Mouse (Mus musculus): ENCODE data around the gene Akap8. TPM values are rescaled to one million over a fixed set of nuclear protein-coding genes. Genes with fewer than 3 reads are reported as not detected.

Gene Akap8
- total RNA-seq, 2 experiments from 2014 or later = 75.3 to 84.7 TPM

DNA sequence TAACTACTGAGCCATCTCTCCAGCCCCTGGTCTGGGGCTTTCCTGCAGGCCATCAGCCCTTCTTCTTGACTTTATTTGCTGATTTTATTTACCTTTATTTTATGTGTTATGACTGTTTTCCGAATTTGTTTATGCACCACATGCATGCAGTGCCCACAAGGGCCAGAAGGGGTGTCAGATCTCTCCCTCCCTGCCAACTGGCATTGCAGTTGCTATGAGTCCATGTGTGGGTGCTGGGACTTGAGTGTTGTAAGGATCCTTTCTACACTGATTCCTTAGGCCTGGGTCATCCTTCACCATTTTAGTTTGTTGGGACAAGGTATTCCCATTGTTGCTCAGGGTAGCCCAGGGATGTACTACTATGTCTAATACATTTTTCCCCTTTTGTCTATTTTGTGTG is 22.9 kb downstream of the Akap8 start:
- intact Hi-C loops (cut with DNase I) = no loop called here
- DNase-seq (ENCODE audit: low spot score in 2 of 2) = no peak

DNA sequence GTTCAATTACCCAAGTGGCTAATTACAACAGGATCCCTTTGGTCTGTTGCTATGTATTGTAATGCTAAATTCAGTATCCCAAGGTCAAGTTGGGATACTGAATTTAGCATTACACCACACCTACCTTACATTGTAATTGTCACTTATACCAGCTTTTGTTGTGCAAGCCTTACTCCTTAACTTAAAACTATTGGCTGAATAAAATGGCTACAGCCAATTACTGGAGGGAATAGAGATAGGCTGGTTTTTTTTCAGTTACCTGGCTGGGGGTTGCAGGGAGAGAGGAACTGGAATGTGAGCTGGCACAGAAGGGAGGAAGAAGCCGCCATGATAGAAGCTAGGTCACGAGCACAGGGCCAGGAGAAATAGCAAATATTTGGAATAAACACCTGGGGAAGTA is 25.1 kb downstream of the Akap8 start:
- no peak for DNase-seq (ENCODE audit: low spot score in 2 of 2)
- intact Hi-C loops (cut with DNase I) = no loop called here

DNA sequence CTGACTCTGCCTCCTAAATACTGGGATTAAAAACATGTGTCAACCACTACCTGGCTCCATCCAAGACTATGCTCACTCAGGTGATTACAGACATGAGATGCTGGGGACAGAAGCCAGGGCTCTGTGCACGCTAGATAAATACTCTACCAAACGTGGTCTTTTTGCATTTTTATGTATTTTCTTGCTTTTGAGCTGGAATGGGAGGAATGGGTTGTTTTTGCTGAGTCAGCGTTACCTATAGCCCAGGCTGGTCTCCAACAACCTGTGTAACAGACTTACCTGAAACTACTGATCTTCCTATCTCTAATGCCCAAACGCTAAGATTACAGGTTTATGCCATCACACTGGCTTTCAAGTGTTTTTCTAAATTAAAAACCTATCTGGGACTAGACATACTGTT is 25.9 kb downstream of the Akap8 start:
- no peak for DNase-seq (ENCODE audit: low spot score in 2 of 2)
- intact Hi-C loops (cut with DNase I) = no loop called here

DNA sequence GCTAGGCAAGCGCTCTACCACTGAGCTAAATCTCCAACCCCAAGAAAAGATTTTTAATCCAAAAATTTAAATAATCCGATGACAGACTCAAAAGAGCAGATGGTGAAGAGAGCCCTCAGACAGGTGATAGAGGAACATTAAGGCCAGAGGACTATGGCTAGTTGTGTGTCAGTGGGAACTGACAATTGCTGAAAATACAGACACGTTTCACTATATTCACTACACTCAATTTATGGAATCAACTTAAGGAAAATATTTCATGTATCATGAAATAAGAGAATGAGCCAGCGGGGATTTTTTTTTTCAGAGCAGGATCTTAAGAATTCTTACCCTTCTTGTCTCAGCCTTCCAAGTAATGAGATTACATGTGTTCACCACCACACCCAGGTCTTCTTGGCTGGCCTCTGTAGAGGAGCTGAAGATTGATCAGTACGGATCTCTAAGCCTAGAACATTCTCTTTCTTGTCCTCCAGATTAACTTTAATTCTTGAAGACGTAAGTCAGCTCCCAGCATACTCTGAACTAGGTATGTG is 35.8 kb downstream of the Akap8 start:
- intact Hi-C loops (cut with DNase I) = loop anchor here (10.0 kb wide), 2 partner anchors 140 to 250 kb away; partner anchors contain the start of genes Hsf2bp and Rrp1b
- no peak for DNase-seq (ENCODE audit: low spot score in 2 of 2)

DNA sequence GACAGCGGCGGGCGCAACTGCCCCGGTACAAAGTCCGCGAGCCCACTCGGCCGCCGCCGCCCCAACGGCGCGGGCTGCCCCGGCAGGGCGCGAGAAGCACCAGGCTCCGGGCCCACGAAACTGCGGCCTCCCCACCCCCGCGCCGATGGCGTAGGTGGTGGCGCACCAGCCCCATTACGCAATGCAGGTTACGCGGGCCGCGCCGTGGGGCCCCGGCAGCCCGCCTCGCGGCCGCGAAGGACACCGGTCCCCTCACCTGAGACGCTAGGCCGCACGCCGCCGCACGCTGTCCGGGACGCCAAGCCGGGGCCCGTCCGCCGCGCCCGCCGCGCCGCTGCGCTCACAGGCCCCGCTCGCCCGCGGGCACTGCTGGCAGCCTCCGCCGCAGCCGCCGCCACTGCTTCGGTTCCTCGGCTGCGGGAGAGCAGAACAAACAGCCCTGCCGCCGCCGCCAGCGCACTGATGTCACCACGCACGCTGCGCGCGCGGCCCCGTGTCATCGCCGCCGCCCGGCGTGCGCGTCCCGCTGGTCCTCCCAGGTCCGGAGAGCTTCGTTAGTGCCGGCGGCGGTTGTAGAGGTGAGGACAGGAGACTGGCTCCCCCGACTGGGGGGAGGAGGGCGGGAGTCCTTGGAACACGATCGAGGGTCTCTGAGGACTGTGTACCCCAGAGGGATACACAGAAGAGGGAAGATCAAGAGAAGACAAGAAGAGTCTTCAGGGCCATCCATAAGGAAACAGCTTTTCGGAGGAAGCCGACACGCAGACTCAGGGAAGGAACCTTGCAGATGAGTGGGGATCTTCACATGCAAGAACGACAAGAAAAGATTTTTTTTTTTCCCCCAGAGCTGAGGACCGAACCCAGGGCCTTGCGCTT is 36.5 kb downstream of the Akap8 start, which contains the start of gene Brd4:
Gene Brd4 (minus strand): TSS at position 461 of the 876 bp plus-strand sequence.
- intact Hi-C loops (cut with DNase I) = loop anchor here (5.0 to 10.0 kb wide), 3 partner anchors 47 to 250 kb away; partner anchors contain the start of genes Hsf2bp and Rrp1b
- DNase-seq (ENCODE audit: low spot score in 2 of 2) = peak; percentile 91 to 92

DNA sequence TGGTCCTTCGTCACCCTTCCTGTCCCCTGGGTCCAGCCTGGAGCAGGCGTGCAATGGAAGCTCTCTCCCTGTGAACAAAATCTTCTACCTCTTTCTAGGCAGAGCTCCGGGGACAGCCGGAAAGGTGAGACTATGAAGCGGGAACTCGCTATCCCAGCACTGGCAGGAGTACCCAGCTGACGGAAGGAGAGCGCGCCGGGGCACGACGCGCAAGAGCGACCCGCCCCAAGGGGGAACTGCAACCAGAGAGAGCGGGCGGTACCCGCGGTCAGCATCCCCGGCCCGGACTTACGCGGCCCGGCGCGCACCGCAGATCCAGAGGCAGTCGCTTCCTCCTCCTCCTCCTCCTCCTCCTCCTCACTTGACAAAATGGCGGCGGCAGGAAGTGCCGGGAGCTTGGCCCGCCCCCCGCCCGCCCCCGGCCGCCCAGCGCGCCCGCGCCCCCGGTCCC is 37.2 kb downstream of the Akap8 start:
- DNase-seq (ENCODE audit: low spot score in 2 of 2) = peak; percentile 30 to 47
- intact Hi-C loops (cut with DNase I) = loop anchor here (5.0 to 10.0 kb wide), 3 partner anchors 46 to 249 kb away; partner anchors contain the start of genes Hsf2bp and Rrp1b

DNA sequence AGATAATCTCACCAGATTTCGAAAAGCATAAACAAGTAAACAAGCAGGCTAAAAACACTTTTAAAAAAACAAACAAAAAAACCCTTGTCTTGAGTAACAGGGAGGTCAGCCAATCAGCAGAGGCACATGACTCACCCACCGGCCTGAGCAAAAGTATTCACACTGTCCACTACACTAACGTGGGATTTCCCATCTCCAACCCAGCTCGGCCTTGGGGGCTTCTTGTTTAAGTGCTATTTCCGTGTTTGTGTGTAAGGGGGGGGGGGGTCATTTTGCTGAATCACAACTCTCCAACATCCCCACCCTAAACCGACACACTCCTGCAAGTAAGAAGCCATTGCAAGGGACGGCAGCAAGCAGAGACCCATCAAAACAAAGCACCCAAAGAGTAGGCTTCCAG is 37.7 kb downstream of the Akap8 start:
- peak in 1 of 2 experiments; percentile 26 for DNase-seq (ENCODE audit: low spot score in 2 of 2)
- intact Hi-C loops (cut with DNase I) = loop anchor here (5.0 to 10.0 kb wide), 3 partner anchors 46 to 249 kb away; partner anchors contain the start of genes Hsf2bp and Rrp1b

DNA sequence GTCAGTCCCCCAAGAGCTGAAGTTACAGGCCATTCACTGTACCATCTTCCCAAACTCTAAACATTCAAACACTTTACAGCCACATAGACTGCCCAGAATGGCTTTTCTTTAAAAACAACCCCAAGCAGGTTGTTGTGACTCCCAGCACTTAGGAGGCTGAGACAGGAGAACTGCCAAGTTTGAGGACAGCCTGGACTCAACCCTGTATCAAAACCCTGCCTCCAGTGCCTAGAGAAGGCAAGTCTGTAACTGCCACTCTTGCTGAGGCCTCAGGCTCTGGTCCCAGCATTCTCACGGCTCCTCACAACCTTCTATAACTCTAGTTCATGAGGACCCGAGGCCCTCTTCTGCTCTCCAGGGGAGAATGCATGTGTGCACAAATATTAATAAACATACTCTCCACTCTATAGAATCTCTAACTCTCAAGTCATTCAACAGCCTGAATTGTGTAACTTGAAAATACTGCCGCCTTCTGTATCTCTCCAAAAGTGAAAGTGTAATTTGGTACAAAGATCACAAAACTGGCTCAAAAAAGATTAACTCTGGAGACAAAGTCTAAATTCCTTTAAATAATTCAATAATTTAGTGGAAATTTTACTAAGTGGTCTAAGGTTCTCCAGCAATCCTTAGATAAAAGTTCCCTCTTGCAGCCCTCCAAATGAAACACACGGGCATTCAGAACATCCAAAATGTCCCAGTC is 39.3 kb downstream of the Akap8 start:
- intact Hi-C loops (cut with DNase I) = loop anchor here (5.0 to 10.0 kb wide), 3 partner anchors 44 to 247 kb away; partner anchors contain the start of genes Hsf2bp and Rrp1b
- no peak for DNase-seq (ENCODE audit: low spot score in 2 of 2)

DNA sequence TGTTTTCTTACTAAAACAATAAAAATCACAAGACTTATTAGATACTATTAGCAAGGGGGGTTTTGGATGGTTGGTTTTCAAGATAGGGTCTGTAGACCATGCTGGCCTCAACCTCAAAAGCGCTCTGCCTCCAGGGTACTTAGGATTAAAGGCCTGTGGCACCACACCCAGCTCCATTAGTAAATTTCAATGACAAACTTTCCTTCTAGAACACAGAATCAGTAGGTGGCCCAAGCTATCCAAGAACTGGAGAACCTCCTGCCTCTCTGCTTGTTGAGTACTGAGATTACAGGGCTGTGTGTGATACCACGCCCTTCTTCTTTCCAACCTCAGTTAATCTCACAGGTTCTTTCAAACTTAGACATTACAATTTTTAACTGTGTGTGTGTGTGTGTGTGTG is 39.9 kb downstream of the Akap8 start:
- no peak for DNase-seq (ENCODE audit: low spot score in 2 of 2)
- intact Hi-C loops (cut with DNase I) = loop anchor here (5.0 to 10.0 kb wide), 3 partner anchors 44 to 246 kb away; partner anchors contain the start of genes Hsf2bp and Rrp1b

DNA sequence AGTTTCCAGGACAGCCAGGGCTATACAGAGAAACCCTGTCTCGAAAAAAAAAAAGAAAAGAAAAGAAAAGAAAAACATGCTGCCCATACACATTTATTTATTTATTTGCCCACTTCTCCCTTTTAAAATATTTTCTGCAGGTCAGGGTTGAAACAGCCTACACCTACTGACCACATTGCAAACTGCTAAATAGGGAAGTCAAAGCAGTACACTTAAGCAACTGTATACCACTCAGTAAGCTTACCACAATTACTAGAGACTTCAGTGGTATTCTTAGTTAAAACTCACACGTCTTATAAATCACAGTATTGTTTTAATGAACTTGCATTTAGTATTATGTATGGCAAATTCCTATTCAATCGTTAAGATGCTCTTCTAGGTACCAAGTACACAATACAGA is 40.5 kb downstream of the Akap8 start:
- DNase-seq (ENCODE audit: low spot score in 2 of 2) = no peak
- intact Hi-C loops (cut with DNase I) = loop anchor here (5.0 to 10.0 kb wide), 3 partner anchors 43 to 246 kb away; partner anchors contain the start of genes Hsf2bp and Rrp1b

DNA sequence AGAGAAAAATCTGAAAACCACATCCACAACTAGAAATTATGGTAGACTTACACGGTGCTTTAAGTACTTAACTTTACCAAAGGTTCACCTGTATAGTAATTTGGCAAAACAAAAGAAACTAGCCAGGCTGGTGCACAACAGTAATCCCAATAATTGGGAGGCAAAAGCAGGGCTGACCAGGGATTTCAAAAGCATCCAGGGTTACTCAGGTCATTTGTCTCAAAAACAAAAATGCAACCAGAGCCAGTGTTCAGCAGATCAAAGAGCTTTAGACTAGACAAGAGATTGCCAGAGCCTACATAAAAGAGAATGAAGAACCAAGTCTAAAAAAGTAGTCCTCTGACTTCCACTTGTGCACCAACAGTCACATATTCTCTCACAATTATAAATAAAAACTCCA is 43.8 kb downstream of the Akap8 start:
- no peak for DNase-seq (ENCODE audit: low spot score in 2 of 2)

DNA sequence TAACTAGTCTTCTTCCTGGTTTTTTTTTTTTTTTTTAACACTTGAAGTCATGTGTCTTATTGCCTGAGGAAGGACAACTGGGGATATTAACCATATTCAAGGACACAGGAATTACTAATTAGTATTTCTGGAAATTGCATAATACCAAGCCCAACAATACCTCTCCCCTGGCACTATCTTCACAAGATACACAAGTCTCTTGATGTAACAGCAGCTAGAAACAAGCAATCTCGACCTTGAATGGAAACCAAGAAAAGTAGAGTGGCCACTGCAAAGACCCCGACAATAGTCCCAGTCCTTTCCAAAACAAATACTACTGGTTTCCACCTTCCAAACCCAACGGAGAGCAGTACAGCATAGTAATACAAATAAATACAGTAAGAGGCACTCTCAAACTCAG is 45.5 kb downstream of the Akap8 start:
- intact Hi-C loops (cut with DNase I) = no loop called here
- DNase-seq (ENCODE audit: low spot score in 2 of 2) = no peak

More for the DNA sequence above, 43.8 kb downstream of the Akap8 start:
- intact Hi-C loops (cut with DNase I) = no loop called here

DNA sequence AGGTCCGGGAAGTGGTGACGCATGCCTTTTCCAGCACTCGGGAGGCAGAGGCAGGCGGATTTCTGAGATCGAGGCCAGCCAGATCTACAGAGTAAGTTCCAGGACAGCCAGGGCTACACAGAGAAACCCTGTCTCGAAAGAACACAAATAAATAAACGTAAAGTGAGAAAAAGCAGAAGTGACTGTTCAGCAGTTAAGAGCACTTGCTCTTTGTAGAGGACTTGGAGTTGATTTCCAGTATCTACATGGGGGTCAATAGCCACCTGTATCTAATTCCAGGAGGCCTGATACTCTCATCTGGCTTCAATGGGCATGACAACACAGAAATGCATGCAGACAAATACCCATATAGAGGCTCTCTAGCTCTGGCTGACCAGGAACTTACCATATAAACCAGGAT is 51.9 kb downstream of the Akap8 start:
- no peak for DNase-seq (ENCODE audit: low spot score in 2 of 2)
- intact Hi-C loops (cut with DNase I) = no loop called here

DNA sequence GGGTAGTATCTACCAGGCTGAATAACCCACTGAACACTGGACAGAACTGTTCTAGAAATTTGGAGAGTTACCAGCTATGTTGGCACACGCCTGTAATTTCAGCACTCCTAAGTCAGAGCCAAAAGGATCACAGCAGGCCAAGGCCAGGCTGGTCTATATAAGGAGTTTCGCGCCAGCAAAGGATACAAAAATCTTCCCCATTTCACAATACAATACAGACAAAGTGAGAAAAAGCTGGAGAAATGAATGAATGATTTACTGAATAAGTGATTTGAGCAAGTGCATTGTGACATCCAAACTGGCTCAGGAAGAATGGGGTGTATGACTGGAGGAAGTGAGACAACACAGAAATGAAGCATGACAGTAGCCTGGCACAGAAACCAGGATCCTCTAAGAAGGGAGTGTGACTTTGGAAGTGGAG is 52.5 kb downstream of the Akap8 start:
- intact Hi-C loops (cut with DNase I) = no loop called here
- DNase-seq (ENCODE audit: low spot score in 2 of 2) = no peak

DNA sequence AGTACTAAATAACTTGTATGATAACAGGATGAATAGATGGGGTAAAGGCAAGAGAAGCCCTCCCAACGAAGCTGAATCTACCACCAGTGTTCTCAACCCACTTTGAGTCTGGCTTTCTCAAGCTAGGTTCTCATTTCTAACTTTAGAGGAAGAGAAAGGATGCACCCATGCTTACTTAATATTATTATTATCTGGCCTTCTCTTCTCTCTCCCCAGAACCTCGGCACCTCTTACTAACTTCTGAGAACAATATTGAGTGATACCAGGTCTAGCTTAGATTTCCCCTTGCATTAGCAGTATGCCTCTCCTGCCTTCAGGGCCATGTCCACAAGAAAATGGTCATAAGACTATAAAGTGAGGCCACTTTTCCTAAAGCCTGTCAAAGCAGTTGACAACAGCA is 52.9 kb downstream of the Akap8 start:
- no peak for DNase-seq (ENCODE audit: low spot score in 2 of 2)
- intact Hi-C loops (cut with DNase I) = no loop called here

DNA sequence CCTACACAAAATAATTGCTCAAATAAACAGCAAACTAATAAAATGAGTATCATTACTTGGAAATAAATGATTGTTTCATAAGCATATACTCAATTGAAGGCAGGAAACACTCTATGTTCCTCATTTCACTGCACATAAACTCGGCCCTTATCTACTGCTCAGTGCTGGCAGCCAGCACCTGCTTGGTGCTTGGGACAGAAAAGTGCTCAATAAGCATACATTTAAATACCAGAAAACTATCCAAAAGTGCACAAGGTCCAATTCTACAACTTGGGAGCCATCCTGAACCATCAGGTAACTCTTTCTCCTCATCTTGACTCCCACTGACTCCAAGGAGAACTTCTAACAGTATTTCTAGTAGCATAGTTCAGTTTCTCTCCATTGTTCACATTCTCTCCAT is 53.4 kb downstream of the Akap8 start:
- intact Hi-C loops (cut with DNase I) = no loop called here
- DNase-seq (ENCODE audit: low spot score in 2 of 2) = no peak

DNA sequence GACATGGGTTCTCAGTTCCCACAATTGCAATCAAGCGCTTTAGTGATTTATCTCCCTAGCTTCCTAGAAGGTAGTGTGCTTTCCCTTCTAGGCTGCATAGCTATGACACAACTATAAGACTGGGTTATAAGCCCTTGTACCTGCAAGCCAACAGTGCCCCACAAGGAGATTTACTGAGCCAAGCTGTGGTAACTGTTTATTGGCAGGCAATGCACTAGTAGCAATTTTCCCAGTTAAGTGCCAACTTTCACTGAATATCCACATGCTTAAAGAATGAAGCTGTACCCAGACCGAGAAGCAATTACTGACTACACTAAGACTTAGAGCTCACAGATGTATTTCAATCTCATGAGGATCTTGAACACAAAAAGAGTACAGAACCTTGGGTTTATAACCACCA is 57.4 kb downstream of the Akap8 start:
- intact Hi-C loops (cut with DNase I) = no loop called here

DNA sequence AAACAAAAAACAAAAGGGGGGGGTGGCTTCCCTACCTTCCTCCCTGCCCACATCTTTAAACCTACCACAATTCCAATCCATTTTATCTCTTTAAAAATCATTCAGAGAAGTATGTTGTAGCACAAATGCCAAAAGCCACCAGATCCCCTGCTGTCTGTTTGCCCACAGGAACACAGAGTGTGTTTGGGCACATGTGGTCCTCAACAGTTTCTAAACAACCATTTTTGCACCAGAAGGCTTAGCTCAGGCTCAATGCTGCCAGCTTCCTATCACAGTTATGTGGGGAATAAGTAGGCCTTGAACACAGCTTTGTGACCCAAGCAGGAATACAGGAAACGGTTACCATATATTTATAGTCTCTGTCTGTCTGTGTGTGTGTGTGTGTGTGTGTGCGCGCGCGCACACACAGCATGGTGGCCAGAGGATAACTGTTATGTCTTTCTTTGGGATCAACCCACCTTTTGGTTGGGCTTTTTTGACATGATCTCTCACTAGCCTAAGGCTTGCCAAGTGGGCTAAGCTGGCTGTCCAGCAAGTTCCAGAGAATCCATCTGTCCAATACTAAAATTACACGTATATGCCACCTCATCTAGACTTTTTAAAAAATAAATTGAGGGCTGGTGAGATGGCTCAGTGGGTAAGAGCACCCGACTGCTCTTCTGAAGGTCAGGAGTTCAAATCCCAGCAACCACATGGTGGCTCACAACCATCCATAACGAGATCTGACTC is 58.0 kb downstream of the Akap8 start:
- DNase-seq (ENCODE audit: low spot score in 2 of 2) = no peak

More for the DNA sequence above, 57.4 kb downstream of the Akap8 start:
- DNase-seq (ENCODE audit: low spot score in 2 of 2) = no peak

DNA sequence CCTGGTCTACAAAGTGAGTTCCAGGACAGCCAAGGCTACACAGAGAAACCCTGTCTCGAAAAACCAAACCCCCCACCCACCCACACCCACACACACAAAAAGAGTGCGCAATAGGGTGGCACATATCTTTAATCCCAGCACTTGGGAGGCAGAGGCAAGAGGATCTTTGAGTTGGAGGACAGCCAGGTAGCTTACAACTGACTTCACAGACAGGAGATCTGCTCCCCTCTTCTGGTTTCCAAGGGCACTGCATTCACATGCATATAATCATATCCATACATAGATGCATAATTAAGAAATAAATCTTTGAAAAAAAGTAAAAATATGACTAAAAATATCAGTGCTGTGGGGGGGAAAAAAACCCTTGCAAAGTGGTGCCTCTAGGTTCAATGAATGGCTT is 62.2 kb downstream of the Akap8 start:
- intact Hi-C loops (cut with DNase I) = no loop called here
- no peak for DNase-seq (ENCODE audit: low spot score in 2 of 2)

More for the DNA sequence above, 58.0 kb downstream of the Akap8 start:
- intact Hi-C loops (cut with DNase I) = no loop called here

Data from left cerebral cortex, postnatal 14 days (tissue).